Mouse (Mus musculus) naive thymus-derived CD4-positive, alpha-beta T cell, adult 5 months (primary cell): ENCODE measurements around the gene Ipmk. TPM values are rescaled to one million over a fixed set of nuclear protein-coding genes. Genes with fewer than 3 reads are reported as not detected.

Experiments
- polyA plus RNA-seq: library from polyadenylated mRNA; unstranded; fragments of 100-300 nt; shearing (Covaris generic); gene quantifications from one replicate; pipeline ENCODE4 v1.2.1, GENCODE M21; 2017

Ipmk gene
- 34.1 TPM for polyA plus RNA-seq

GRCm38 (mm10) chr10:71347509-71347949 lies at the start of gene Ipmk:
Ipmk (plus strand) TSS chr10:71347763.

DNA sequence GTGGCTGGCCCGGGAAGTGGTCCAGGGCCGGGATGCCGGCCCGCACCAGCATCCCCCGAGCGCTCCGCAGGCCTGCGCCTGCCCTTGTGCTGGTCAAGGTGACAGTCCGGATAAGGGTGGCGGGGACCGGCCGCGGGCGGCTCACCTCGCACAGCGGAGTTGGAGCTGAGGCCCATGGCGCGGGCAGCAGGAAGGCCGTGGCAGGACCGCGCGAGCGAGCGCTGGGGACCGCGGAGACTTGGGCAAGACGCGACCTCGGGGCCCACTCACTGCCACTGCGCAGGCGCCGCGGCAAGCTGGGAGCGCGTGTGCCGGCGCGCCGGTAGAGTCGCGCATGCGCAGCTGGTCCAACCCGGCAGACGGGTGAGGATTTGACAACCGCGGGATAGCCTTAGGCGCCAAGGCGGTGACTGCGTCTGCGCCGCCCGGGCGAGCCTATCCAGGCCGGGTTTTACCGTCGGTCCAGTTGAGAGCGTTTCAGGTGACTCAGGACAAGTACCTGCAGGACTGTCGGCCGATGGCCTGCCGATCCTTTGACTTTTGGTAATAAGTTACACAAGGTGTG lies 2.9 kb upstream of the Ipmk start, which contains the start of gene Cisd1:
Cisd1 (minus strand) TSS at position 376 of the 565 bp plus-strand sequence.

Other genes starting within 250 kb of the Ipmk start
- not detected for gene Bicc1, start 188.1 kb upstream of the Ipmk start, polyA plus RNA-seq
- gene Tfam, start 109.5 kb upstream of the Ipmk start, polyA plus RNA-seq = 98.8 TPM
- 63.3 TPM for gene Ube2d1, start 62.5 kb upstream of the Ipmk start, polyA plus RNA-seq
- gene Cisd1, start 2.8 kb upstream of the Ipmk start, polyA plus RNA-seq = 13.5 TPM